Mouse (Mus musculus): ENCODE data around the gene Tmem54. TPM values are rescaled to one million over a fixed set of nuclear protein-coding genes. Genes with fewer than 3 reads are reported as not detected.

The Tmem54 gene
- total RNA-seq, 1 experiment from 2014 or later: not detected

GRCm38 (mm10) chr4:129124652-129125146 lies 19.4 kb downstream of the Tmem54 start:
- ATAC-seq (replicated peaks; ENCODE audit: low read depth, poor library complexity, severe bottlenecking): no peak

DNA sequence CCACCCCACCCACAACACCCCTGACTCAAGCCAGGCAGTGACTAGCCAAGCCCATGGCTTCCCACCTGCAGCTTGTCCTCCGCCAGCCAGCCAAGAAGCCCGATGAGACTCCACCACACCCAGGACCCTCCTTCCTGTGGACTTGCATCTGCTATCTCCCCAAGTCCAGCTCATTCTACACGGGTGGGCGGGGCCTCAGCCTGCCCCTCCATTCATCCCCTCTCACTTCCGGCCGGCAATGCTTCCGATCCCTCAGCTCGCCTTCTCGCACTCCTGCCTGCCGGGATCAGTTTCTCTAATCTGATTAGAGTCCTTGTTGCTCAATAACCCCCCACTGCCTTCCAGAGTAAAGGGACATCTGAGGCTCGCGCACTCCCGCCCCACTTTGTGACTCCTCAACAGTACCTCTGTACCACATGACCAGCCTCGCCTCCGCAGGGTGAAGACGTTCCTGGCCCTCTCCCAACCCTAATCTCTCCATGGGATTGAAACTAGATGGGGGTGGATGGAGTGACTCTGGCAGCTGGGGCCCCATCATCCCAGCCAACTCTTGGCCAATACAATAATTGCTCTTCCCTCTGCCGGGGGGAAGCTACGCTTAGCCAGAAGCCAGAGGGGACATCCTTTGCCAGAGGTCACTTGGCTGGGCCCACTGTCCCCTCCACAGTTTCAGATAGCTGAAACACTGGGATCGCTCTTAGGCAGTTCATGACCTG lies 20.5 kb downstream of the Tmem54 start:
- ATAC-seq (replicated peaks; ENCODE audit: low read depth, poor library complexity, severe bottlenecking): no peak

DNA sequence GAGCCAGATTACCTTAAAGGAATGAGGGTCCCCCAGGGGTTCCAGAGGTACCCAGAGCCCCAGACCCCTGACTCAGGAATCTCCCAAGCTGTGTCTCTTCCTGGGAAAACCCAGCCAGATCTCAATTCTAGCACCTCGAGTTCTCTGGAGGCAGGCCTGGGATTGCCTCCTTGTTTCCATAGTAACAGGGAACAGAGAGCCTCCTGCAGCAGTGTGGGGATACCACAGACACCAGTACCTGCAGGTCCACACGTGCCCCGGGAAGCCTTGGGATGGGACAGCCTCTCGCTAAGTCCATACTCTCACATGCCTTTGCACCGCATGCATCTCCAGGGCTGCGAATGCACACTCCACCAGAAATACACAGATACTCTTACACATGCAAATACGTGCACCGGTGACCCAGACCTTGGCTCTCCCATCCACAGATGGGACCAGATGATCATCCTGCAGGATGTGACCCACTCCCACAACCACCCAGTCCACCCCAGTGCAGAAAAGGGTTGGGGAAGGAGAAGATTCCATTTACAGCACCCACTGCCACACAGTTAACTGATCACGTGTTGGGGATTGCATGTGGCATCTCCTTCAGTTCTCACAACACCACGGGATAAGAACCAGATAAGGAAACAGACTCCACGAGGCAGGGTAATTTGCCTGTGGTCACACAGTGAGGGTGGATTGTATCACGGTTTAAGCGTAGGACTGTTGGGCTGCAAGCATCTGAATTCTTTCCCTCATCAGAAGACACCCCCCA lies 23.4 kb downstream of the Tmem54 start:
- no peak for ATAC-seq (replicated peaks; ENCODE audit: low read depth, poor library complexity, severe bottlenecking)

DNA sequence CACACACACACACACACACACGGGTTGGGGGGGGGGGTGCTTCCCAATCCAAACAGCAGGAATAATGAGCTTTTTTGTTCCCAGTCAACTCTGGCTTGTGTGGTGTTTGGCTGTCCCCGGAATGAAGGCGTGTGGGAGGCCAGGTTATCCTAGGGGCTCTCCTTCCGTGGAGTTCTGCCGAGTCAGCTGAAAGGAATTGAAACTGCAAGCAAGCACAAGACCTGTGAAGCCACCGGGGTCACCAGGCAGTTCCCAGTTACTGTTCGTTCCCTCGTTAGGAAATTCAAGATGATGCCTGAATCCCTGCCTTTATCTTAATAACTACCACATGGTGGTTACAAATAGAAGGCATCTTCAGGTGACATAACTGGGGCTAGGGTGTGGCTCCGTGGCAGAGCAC lies 24.0 kb downstream of the Tmem54 start:
- ATAC-seq (replicated peaks; ENCODE audit: low read depth, poor library complexity, severe bottlenecking): no peak

GRCm38 (mm10) chr4:129130149-129130548 lies 24.8 kb downstream of the Tmem54 start:
- peak; percentile 53 for ATAC-seq (replicated peaks; ENCODE audit: low read depth, poor library complexity, severe bottlenecking)

DNA sequence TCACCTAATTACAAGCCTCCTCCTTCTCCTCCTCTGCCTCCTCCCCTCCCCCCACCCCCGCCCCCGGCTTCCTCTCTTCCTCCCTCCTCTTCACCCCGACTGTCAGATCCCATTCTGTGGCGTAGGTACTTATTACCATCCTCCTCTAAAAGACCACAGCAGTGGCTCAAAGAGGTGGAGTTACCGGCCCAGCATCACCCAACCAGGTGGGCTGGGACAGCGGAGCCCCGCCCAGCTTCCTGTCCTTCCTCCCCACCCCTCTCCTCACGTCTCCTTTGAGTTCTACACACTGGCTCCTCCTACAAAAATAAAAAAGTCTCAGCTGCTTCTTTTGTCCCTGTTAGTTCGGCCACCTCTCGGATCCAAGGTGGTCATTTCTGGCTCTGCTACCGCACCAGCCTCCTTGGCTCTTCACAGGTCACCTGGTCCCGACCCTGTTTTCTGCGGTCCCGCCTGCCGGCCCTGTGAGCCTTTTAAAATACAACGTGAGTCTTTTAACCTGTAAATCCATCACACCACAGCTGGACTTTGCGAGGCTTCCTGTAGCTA lies 25.5 kb downstream of the Tmem54 start:
- ATAC-seq (replicated peaks; ENCODE audit: low read depth, poor library complexity, severe bottlenecking): peak; percentile 27; the same call in 1 of the 2 replicates

- ATAC-seq (replicated peaks; ENCODE audit: low read depth, poor library complexity, severe bottlenecking): peak; percentile 55
These were observed 29.6 kb downstream of the Tmem54 start for GRCm38 (mm10) chr4:129134799-129135585.

- ATAC-seq (replicated peaks; ENCODE audit: low read depth, poor library complexity, severe bottlenecking): no peak
These were observed 30.3 kb downstream of the Tmem54 start for GRCm38 (mm10) chr4:129135637-129136036.

DNA sequence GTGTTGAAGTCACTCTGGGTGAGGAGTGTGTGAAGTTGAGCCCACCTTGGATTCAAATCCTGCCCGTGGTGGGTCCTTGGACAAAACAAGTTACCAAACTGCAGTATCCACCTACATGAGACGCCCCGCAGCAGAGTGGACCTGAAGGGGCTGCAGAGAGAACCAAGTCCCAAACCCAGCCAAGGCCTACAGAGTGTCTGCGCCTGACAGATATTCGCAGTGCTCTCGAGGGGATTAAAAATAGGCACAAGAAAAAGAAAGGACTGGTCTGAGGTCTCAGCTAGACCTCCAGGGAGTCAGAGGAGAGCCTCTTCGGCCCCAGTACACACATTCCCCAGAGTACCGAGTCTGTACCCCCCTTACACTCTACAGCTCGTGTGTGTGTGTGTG lies 30.8 kb downstream of the Tmem54 start:
- ATAC-seq (replicated peaks; ENCODE audit: low read depth, poor library complexity, severe bottlenecking): no peak

DNA sequence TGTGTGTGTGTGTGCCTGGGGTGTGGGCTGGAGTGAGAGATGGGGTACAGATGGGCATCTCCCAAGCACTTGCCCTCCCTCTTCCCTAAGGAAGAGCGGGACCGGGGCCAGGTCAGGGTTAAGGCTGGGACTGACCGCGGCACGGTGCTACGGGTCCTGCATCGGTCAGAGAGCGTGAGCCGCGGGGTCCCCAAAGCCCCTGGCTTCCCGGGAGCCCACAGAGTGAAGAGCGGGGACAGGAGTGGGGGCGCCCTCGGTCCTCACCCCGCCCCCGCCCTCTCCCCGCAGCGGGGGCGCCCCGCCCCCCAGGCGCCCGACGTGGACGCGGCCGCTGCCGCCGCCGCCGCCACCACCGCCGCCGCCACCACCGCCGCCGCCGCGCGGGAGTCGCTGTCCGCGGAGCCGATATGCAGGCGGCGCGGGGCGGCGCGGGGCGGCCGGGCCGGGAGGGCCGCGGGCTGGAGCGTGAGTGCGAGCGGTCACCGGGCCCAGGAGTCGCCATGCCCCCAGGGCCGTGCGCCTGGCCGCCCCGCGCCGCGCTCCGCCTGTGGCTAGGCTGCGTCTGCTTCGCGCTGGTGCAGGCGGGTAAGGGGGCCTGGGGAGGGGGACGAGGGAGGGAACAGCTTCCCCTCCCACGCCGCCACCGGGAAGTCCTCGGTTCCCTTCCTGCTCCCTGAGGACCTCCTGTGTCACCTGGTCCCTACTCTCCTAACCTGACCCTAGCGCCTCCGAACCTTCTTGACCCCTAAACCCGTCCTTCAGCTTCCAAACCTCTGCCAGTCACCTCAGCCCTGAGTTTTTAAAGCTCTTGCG lies 31.4 kb downstream of the Tmem54 start, which contains the start of gene Fndc5:
Gene Fndc5 (plus strand): TSS at position 421 of the 813 bp plus-strand sequence.
- no peak for ATAC-seq (replicated peaks; ENCODE audit: low read depth, poor library complexity, severe bottlenecking)

DNA sequence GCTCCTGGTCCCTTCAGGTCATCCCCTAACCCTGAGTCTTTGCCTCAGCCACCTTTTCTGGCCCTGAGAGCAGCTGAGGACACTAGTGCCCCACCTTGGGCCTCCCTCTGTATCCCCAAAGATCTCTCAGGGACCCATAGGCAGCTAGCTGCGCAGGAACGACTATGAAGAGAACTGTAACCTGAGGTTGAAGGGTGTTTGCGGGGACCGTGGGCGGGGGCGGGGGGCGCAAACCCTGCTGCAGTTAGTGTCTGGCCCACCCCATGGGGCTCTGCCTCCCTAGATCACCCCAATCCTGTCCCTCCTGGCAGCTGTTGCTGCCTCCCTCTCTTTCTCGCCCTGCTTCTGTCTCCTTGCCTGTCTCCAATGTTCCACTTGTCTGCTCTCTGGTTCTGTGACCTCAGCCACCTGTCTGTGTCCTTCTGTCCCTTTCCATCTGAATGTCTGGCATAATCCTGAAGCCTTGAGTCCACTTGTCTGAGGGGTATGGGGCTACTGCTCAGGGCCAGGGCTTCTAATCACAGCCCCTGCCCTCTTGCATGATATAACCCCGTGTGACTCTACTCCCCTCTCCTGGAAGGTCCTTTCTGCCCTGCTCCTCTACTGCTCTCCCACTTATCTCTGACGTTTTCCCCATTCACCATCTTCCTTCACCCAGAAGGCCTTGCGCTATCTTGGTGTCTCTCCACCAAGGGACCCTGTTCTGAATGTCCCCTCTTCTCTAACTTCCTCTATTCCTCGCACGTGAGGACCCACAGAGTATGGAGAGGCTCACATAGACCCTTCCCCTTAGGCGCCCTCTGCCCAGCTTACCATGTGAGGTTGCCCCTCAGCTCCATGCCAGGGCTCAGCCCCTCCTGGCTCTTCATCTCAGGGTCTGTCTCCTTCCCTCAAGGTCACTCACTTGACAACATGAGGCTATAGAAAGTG lies 32.3 kb downstream of the Tmem54 start:
- ATAC-seq (replicated peaks; ENCODE audit: low read depth, poor library complexity, severe bottlenecking): no peak

GRCm38 (mm10) chr4:129139642-129140041 lies 34.3 kb downstream of the Tmem54 start:
- ATAC-seq (replicated peaks; ENCODE audit: low read depth, poor library complexity, severe bottlenecking): no peak; the same call in 1 of the 2 replicates

DNA sequence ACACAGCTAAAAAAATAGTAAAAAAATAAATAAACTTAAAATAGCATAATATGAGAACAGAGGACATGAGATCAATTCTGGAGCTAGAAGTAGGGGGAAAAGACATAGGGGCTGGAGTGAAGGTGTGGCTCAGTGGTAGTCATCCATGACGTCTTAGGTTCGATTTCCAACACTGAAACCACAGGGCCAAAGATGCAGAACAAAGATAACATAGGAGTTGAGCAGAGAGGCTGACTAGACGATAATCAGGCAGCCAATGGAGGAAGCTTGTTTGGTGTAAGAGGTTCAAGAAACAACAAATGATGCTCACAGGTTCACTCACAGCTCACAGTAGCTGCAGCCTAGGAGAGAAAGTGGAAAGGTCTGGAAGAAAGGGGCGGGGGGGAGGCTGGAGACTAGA lies 35.5 kb downstream of the Tmem54 start:
- no peak for ATAC-seq (replicated peaks; ENCODE audit: low read depth, poor library complexity, severe bottlenecking)

DNA sequence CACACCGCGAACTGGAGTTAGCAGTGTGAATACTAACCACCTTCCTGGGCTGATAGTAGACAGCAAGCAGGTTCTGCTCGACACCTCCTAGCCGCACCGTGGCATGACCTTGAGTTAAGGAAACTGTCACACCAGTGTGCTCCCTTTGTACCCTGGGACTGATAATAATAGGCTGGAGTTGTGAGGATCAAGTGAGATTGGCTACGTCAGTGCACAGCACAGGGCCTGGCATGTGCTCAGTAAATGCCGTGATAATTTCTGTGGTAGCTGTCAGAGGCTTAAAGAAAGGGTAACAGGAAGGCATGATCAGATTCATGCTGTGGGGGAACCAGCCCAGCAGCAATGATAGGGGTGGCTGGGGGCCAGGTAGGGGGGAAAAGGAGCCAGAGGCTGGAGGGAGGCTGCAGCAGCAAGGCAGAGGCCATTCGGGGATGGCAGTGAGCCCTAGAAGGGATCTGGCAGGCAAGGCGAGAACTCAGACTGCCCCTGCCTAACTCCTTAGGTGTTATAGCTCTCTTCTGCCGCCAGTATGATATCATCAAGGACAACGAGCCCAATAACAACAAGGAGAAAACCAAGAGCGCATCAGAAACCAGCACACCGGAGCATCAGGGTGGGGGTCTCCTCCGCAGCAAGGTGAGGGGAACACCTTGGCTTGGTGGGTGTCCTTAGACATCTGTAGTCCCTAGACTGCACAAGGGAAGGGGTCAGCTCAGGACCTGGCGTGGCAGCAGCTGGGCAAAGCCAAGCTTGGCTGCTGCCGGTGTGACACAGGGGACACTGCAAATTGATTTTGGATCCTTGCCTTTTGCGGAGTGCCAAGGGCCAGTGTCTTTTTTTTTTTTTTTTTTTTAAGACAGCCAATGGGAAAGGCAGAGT lies 36.5 kb downstream of the Tmem54 start:
- ATAC-seq (replicated peaks; ENCODE audit: low read depth, poor library complexity, severe bottlenecking): peak; percentile 58

GRCm38 (mm10) chr4:129142439-129143045 lies 37.2 kb downstream of the Tmem54 start:
- ATAC-seq (replicated peaks; ENCODE audit: low read depth, poor library complexity, severe bottlenecking): peak; percentile 28; the same call in 1 of the 2 replicates

DNA sequence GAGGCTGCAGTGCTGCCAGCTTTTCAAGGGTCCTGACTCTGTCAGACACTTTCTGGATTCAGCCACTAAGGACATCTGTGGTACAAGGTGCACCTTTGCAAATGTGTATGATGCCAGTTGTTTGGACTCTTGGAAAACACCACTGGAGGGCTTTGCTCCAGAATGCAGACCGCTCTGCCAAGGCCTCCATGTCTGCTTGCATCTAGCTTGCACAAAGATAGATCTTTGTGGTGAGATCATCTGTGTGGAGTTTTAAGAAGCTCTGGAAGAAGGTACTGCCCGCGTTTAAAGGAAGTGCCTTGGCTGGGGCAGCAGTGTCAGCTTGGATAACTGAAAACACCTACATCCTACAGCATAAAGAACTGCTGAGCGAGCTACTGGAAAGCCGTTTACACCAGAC lies 38.2 kb downstream of the Tmem54 start:
- no peak for ATAC-seq (replicated peaks; ENCODE audit: low read depth, poor library complexity, severe bottlenecking)

All from common myeloid progenitor, adult 5-6 weeks (primary cell).